Mouse (Mus musculus): ENCODE results near the gene Itih5. TPM values are rescaled to one million over a fixed set of nuclear protein-coding genes. Genes with fewer than 3 reads are reported as not detected.

Gene Itih5
- polyA plus RNA-seq, 1 experiment from 2014 or later, result 35.4 TPM

GRCm38 (mm10) chr2:10137320-10137719, 16.1 kb upstream of the Itih5 start:
- no peak overlapping the region for H3K4me2 ChIP-seq (replicated peaks; ENCODE audit: low read depth)
- no peak overlapping the region for H3K9ac ChIP-seq (ENCODE audit: low read length)
- no peak for TF ChIP-seq EP300 (optimal IDR thresholded peaks at IDR 0.05)
- no peak for TF ChIP-seq CTCF (IDR thresholded peaks at IDR 0.05; ENCODE audit: low read depth)
- no peaks in the 10 kb centered on the region for H3K27me3 ChIP-seq (ENCODE audit: control insufficient read depth, insufficient read depth, low read length)
- no peaks in the 10 kb centered on the region for H3K9me3 ChIP-seq (ENCODE audit: control insufficient read depth, low read length)
- WGBS, result 66% methylated on average over 2 of the region's 2 CpGs
- ATAC-seq (ENCODE audit: low FRiP score, low TSS enrichment), result no peak
- no peak overlapping the region for H3K27ac ChIP-seq (replicated peaks)
- no peak overlapping the region for H3K4me3 ChIP-seq (ENCODE audit: low read depth, low read length)
- H3K36me3 ChIP-seq (ENCODE audit: control insufficient read depth, insufficient read depth, low read length), result no peaks in the 10 kb centered on the region
- DNase-seq (ENCODE audit: low spot score), result no peak
- H3K4me1 ChIP-seq (replicated peaks; ENCODE audit: control insufficient read depth, insufficient read depth), result no peaks in the 10 kb centered on the region

GRCm38 (mm10) chr2:10140456-10140855, 12.9 kb upstream of the Itih5 start:
- Histone ChIP-seq H3K4me1 (replicated peaks; ENCODE audit: control insufficient read depth, insufficient read depth) (no peaks in the 10 kb centered on the region), H3K9ac (ENCODE audit: low read length) (no peak overlapping the region), H3K27me3 (ENCODE audit: control insufficient read depth, insufficient read depth, low read length) (no peaks in the 10 kb centered on the region), H3K9me3 (ENCODE audit: control insufficient read depth, low read length) (no peaks in the 10 kb centered on the region), H3K36me3 (ENCODE audit: control insufficient read depth, insufficient read depth, low read length) (no peaks in the 10 kb centered on the region), H3K4me2 (replicated peaks; ENCODE audit: low read depth) (no peak overlapping the region), H3K27ac (replicated peaks) (no peak overlapping the region), H3K4me3 (ENCODE audit: low read depth, low read length) (no peak overlapping the region)
- ATAC-seq (ENCODE audit: low FRiP score, low TSS enrichment), result no peak
- WGBS, result 73% methylated on average over 5 of the region's 5 CpGs
- TF ChIP-seq EP300 (optimal IDR thresholded peaks at IDR 0.05) (no peak), CTCF (IDR thresholded peaks at IDR 0.05; ENCODE audit: low read depth) (no peak)
- no peak for DNase-seq (ENCODE audit: low spot score)

- H3K9me3 ChIP-seq (ENCODE audit: control insufficient read depth, low read length), result no peaks in the 10 kb centered on the region
- TF ChIP-seq CTCF (IDR thresholded peaks at IDR 0.05; ENCODE audit: low read depth), result peak; percentile 95
- TF ChIP-seq EP300 (optimal IDR thresholded peaks at IDR 0.05), result no peak
- peak; percentile 65 for DNase-seq (ENCODE audit: low spot score)
- WGBS, result 42% methylated on average over 8 of the region's 8 CpGs
- H3K27me3 ChIP-seq (ENCODE audit: control insufficient read depth, insufficient read depth, low read length), result no peaks in the 10 kb centered on the region
- H3K4me1 ChIP-seq (replicated peaks; ENCODE audit: control insufficient read depth, insufficient read depth), result no peaks in the 10 kb centered on the region
- no peak overlapping the region for H3K9ac ChIP-seq (ENCODE audit: low read length)
- H3K36me3 ChIP-seq (ENCODE audit: control insufficient read depth, insufficient read depth, low read length), result no peaks in the 10 kb centered on the region
- ATAC-seq (ENCODE audit: low FRiP score, low TSS enrichment), result peak; percentile 93
- H3K4me3 ChIP-seq (ENCODE audit: low read depth, low read length), result no peak overlapping the region
- no peak overlapping the region for H3K4me2 ChIP-seq (replicated peaks; ENCODE audit: low read depth)
- H3K27ac ChIP-seq (replicated peaks), result no peak overlapping the region
Measured at GRCm38 (mm10) chr2:10142472-10143454, 10.6 kb upstream of the Itih5 start.

GRCm38 (mm10) chr2:10145514-10145913, 7.9 kb upstream of the Itih5 start:
- 47% methylated on average over 6 of the region's 6 CpGs for WGBS
- Histone ChIP-seq H3K9me3 (ENCODE audit: control insufficient read depth, low read length) (no peaks in the 10 kb centered on the region), H3K4me1 (replicated peaks; ENCODE audit: control insufficient read depth, insufficient read depth) (no peaks in the 10 kb centered on the region), H3K36me3 (ENCODE audit: control insufficient read depth, insufficient read depth, low read length) (no peaks in the 10 kb centered on the region), H3K27ac (replicated peaks) (no peak overlapping the region), H3K27me3 (ENCODE audit: control insufficient read depth, insufficient read depth, low read length) (no peaks in the 10 kb centered on the region), H3K4me3 (ENCODE audit: low read depth, low read length) (no peak overlapping the region), H3K4me2 (replicated peaks; ENCODE audit: low read depth) (no peak overlapping the region), H3K9ac (ENCODE audit: low read length) (no peak overlapping the region)
- no peak for DNase-seq (ENCODE audit: low spot score)
- no peak for ATAC-seq (ENCODE audit: low FRiP score, low TSS enrichment)
- TF ChIP-seq EP300 (optimal IDR thresholded peaks at IDR 0.05), result no peak
- no peak for TF ChIP-seq CTCF (IDR thresholded peaks at IDR 0.05; ENCODE audit: low read depth)

- TF ChIP-seq CTCF (IDR thresholded peaks at IDR 0.05; ENCODE audit: low read depth), result no peak
- no peak for TF ChIP-seq EP300 (optimal IDR thresholded peaks at IDR 0.05)
- Histone ChIP-seq H3K9me3 (ENCODE audit: control insufficient read depth, low read length) (no peaks in the 10 kb centered on the region), H3K36me3 (ENCODE audit: control insufficient read depth, insufficient read depth, low read length) (no peaks in the 10 kb centered on the region), H3K4me3 (ENCODE audit: low read depth, low read length) (no peak overlapping the region), H3K4me2 (replicated peaks; ENCODE audit: low read depth) (no peak overlapping the region), H3K27ac (replicated peaks) (no peak overlapping the region), H3K4me1 (replicated peaks; ENCODE audit: control insufficient read depth, insufficient read depth) (no peaks in the 10 kb centered on the region), H3K9ac (ENCODE audit: low read length) (no peak overlapping the region), H3K27me3 (ENCODE audit: control insufficient read depth, insufficient read depth, low read length) (no peaks in the 10 kb centered on the region)
- ATAC-seq (ENCODE audit: low FRiP score, low TSS enrichment) (no peak), DNase-seq (ENCODE audit: low spot score) (no peak)
- 63% methylated on average over 8 of the region's 8 CpGs for WGBS
Measured at GRCm38 (mm10) chr2:10147176-10147575, 6.2 kb upstream of the Itih5 start.

- TF ChIP-seq CTCF (IDR thresholded peaks at IDR 0.05; ENCODE audit: low read depth) (no peak), EP300 (optimal IDR thresholded peaks at IDR 0.05) (no peak)
- ATAC-seq (ENCODE audit: low FRiP score, low TSS enrichment) (no peak), DNase-seq (ENCODE audit: low spot score) (no peak)
- no peaks in the 10 kb centered on the region for H3K4me1 ChIP-seq (replicated peaks; ENCODE audit: control insufficient read depth, insufficient read depth)
- H3K9me3 ChIP-seq (ENCODE audit: control insufficient read depth, low read length), result no peaks in the 10 kb centered on the region
- no peak overlapping the region for H3K4me2 ChIP-seq (replicated peaks; ENCODE audit: low read depth)
- no peaks in the 10 kb centered on the region for H3K27me3 ChIP-seq (ENCODE audit: control insufficient read depth, insufficient read depth, low read length)
- H3K27ac ChIP-seq (replicated peaks), result no peak overlapping the region
- no peaks in the 10 kb centered on the region for H3K36me3 ChIP-seq (ENCODE audit: control insufficient read depth, insufficient read depth, low read length)
- no peak overlapping the region for H3K4me3 ChIP-seq (ENCODE audit: low read depth, low read length)
- WGBS, result 76% methylated on average over 5 of the region's 5 CpGs
- no peak overlapping the region for H3K9ac ChIP-seq (ENCODE audit: low read length)
Measured at GRCm38 (mm10) chr2:10152590-10152989, 781 bp upstream of the Itih5 start.

Measured in stomach, postnatal 0 days (tissue).